Mouse (Mus musculus): ENCODE data around the gene Slc36a4. TPM values are rescaled to one million over a fixed set of nuclear protein-coding genes. Genes with fewer than 3 reads are reported as not detected.

The Slc36a4 gene
- total and polyA plus RNA-seq, 3 experiments: 3.3 to 7.4 (median 6.9) TPM

- peak in 1 of 2 experiments; percentile 26 for DNase-seq
- peak overlapping the region; percentile 91 for H3K27ac ChIP-seq
- H3K36me3 ChIP-seq (ENCODE audit: control insufficient read depth, insufficient read depth, low read length): no peaks in the 10 kb centered on the region
- H3K4me1 ChIP-seq (ENCODE audit: control insufficient read depth, insufficient read depth, low read length): peaks cover 3% of the 10 kb centered on the region
- TF ChIP-seq POLR2A (IDR thresholded peaks at IDR 0.05; ENCODE audit: insufficient read depth, low read depth, low read length) (no peak; the same call in 1 of the 2 replicates), CTCF (IDR thresholded peaks at IDR 0.05) (no peak), EP300 (IDR thresholded peaks at IDR 0.05; ENCODE audit: insufficient read depth, low read depth, low read length) (no peak)
- H3K27me3 ChIP-seq (ENCODE audit: control insufficient read depth, insufficient read depth, low read length): no peaks in the 10 kb centered on the region
- WGBS: 7% methylated on average over 14 of the region's 14 CpGs
- no peaks in the 10 kb centered on the region for H3K79me2 ChIP-seq (replicated peaks; ENCODE audit: control insufficient read depth, insufficient read depth, low read length)
- intact Hi-C loops (cut with DNase I): no loop called here
- H3K4me3 ChIP-seq: peak overlapping the region; percentile 69
- H3K9ac ChIP-seq (ENCODE audit: low read depth, low read length): peak overlapping the region; percentile 81
Observed at GRCm38 (mm10) chr9:15708979-15709598, 449 bp upstream of the Slc36a4 start.

- intact Hi-C loops (cut with DNase I): no loop called here
Observed at GRCm38 (mm10) chr9:15710821-15711565, 1.5 kb downstream of the Slc36a4 start.

GRCm38 (mm10) chr9:15711676-15712075 lies 2.1 kb downstream of the Slc36a4 start:
- Histone ChIP-seq H3K4me1 (ENCODE audit: control insufficient read depth, insufficient read depth, low read length) (peaks cover 3% of the 10 kb centered on the region), H3K27ac (no peak overlapping the region), H3K36me3 (ENCODE audit: control insufficient read depth, insufficient read depth, low read length) (no peaks in the 10 kb centered on the region), H3K27me3 (ENCODE audit: control insufficient read depth, insufficient read depth, low read length) (no peaks in the 10 kb centered on the region), H3K4me3 (no peak overlapping the region), H3K79me2 (replicated peaks; ENCODE audit: control insufficient read depth, insufficient read depth, low read length) (no peaks in the 10 kb centered on the region), H3K9ac (ENCODE audit: low read depth, low read length) (no peak overlapping the region)
- intact Hi-C loops (cut with DNase I): no loop called here
- no peak for TF ChIP-seq POLR2A (IDR thresholded peaks at IDR 0.05; ENCODE audit: insufficient read depth, low read depth, low read length)
- no peak for TF ChIP-seq EP300 (IDR thresholded peaks at IDR 0.05; ENCODE audit: insufficient read depth, low read depth, low read length)
- no peak for TF ChIP-seq CTCF (IDR thresholded peaks at IDR 0.05)
- WGBS: 86% methylated on average over 7 of the region's 7 CpGs
- no peak for DNase-seq

More at GRCm38 (mm10) chr9:15710821-15711565, 1.5 kb downstream of the Slc36a4 start:
- H3K4me1 ChIP-seq (ENCODE audit: control insufficient read depth, insufficient read depth, low read length): peaks cover 3% of the 10 kb centered on the region
- H3K27me3 ChIP-seq (ENCODE audit: control insufficient read depth, insufficient read depth, low read length): no peaks in the 10 kb centered on the region
- H3K27ac ChIP-seq: no peak overlapping the region; the same call in 1 of the 2 replicates
- no peaks in the 10 kb centered on the region for H3K36me3 ChIP-seq (ENCODE audit: control insufficient read depth, insufficient read depth, low read length)
- TF ChIP-seq CTCF (IDR thresholded peaks at IDR 0.05): no peak
- TF ChIP-seq EP300 (IDR thresholded peaks at IDR 0.05; ENCODE audit: insufficient read depth, low read depth, low read length): no peak
- no peak for TF ChIP-seq POLR2A (IDR thresholded peaks at IDR 0.05; ENCODE audit: insufficient read depth, low read depth, low read length)
- DNase-seq: no peak
- H3K4me3 ChIP-seq: no peak overlapping the region
- 93% methylated on average over 13 of the region's 13 CpGs for WGBS
- no peaks in the 10 kb centered on the region for H3K79me2 ChIP-seq (replicated peaks; ENCODE audit: control insufficient read depth, insufficient read depth, low read length)
- no peak overlapping the region for H3K9ac ChIP-seq (ENCODE audit: low read depth, low read length)

- H3K4me3 ChIP-seq: no peak overlapping the region
- intact Hi-C loops (cut with DNase I): no loop called here
- WGBS: 80% methylated on average over 4 of the region's 4 CpGs
- no peaks in the 10 kb centered on the region; the same call in 1 of the 2 replicates for H3K79me2 ChIP-seq (replicated peaks; ENCODE audit: control insufficient read depth, insufficient read depth, low read length)
- DNase-seq: no peak
- no peak for TF ChIP-seq CTCF (IDR thresholded peaks at IDR 0.05)
- TF ChIP-seq POLR2A (IDR thresholded peaks at IDR 0.05; ENCODE audit: insufficient read depth, low read depth, low read length): no peak
- TF ChIP-seq EP300 (IDR thresholded peaks at IDR 0.05; ENCODE audit: insufficient read depth, low read depth, low read length): no peak
- no peaks in the 10 kb centered on the region for H3K27me3 ChIP-seq (ENCODE audit: control insufficient read depth, insufficient read depth, low read length)
- no peak overlapping the region for H3K9ac ChIP-seq (ENCODE audit: low read depth, low read length)
- no peaks in the 10 kb centered on the region; the same call in 1 of the 2 replicates for H3K4me1 ChIP-seq (ENCODE audit: control insufficient read depth, insufficient read depth, low read length)
- no peak overlapping the region for H3K27ac ChIP-seq
- H3K36me3 ChIP-seq (ENCODE audit: control insufficient read depth, insufficient read depth, low read length): no peaks in the 10 kb centered on the region
Observed at GRCm38 (mm10) chr9:15714792-15715191, 5.3 kb downstream of the Slc36a4 start.

GRCm38 (mm10) chr9:15715193-15715989 lies 5.9 kb downstream of the Slc36a4 start:
- no peak overlapping the region for H3K27ac ChIP-seq
- 85% methylated on average over 11 of the region's 11 CpGs for WGBS
- H3K4me3 ChIP-seq: no peak overlapping the region
- intact Hi-C loops (cut with DNase I): no loop called here
- no peak for TF ChIP-seq POLR2A (IDR thresholded peaks at IDR 0.05; ENCODE audit: insufficient read depth, low read depth, low read length)
- no peak for TF ChIP-seq EP300 (IDR thresholded peaks at IDR 0.05; ENCODE audit: insufficient read depth, low read depth, low read length)
- no peak for TF ChIP-seq CTCF (IDR thresholded peaks at IDR 0.05)
- no peaks in the 10 kb centered on the region; the same call in 1 of the 2 replicates for H3K79me2 ChIP-seq (replicated peaks; ENCODE audit: control insufficient read depth, insufficient read depth, low read length)
- no peaks in the 10 kb centered on the region for H3K36me3 ChIP-seq (ENCODE audit: control insufficient read depth, insufficient read depth, low read length)
- H3K9ac ChIP-seq (ENCODE audit: low read depth, low read length): no peak overlapping the region
- no peaks in the 10 kb centered on the region for H3K27me3 ChIP-seq (ENCODE audit: control insufficient read depth, insufficient read depth, low read length)
- DNase-seq: no peak
- no peaks in the 10 kb centered on the region; the same call in 1 of the 2 replicates for H3K4me1 ChIP-seq (ENCODE audit: control insufficient read depth, insufficient read depth, low read length)

Data from heart, adult 2 months (tissue).